In genomic region chr11:117136880-117137279, GRCm38 (mm10) we compare ENCODE assay signal across 13 mouse cellular contexts. TPM values are rescaled to one million over a fixed set of nuclear protein-coding genes. Genes with fewer than 3 reads are reported as not detected.
A peak's percentile ranks its signal among the peaks of the same experiment; 100 is the strongest.
DNase-seq lines count a peak whose midpoint lies in the region; ATAC-seq and TF ChIP-seq lines count a peak whose summit lies in the region.
"Had no signal": no experiment of that assay in that cellular context is flagged by ENCODE, and none has a peak within 500 bp of the region (broad histone marks: within the 10 kb centered on the region; RNA-seq: fewer than 3 reads in every experiment).

No protein-coding gene starts in this region.

- peak overlapping the region; percentile 95 for H3K27ac ChIP-seq in layer of hippocampus, adult 2 months
- peak overlapping the region; percentile 20; the same call in 1 of the 2 replicates for H3K27ac ChIP-seq in cortical plate, adult 2 months (ENCODE audit: insufficient read depth, low read length)
- H3K27ac ChIP-seq in olfactory bulb, adult 2 months (ENCODE audit: insufficient read depth, low read depth, low read length): peak overlapping the region; percentile 95
- H3K27ac ChIP-seq: hindbrain, embryonic 14.5 days; macrophage had no signal

- no peak for TF ChIP-seq POLR2A in cortical plate, adult 2 months (IDR thresholded peaks at IDR 0.05; ENCODE audit: extremely low read depth, insufficient read depth, low read length)
- no peak for TF ChIP-seq POLR2A in olfactory bulb, adult 2 months (IDR thresholded peaks at IDR 0.05; ENCODE audit: insufficient read depth, low read depth, low read length)

- H3K4me3 ChIP-seq in layer of hippocampus, adult 2 months: no peak overlapping the region
- H3K4me3 ChIP-seq in cortical plate, adult 2 months (ENCODE audit: insufficient read depth, low read length): no peak overlapping the region
- H3K4me3 ChIP-seq in olfactory bulb, adult 2 months (ENCODE audit: insufficient read depth, low read depth, low read length): peak overlapping the region; percentile 31

- peak; percentile 44 for DNase-seq in cerebellum, adult 9-10 months
- no peak for DNase-seq in cerebellum, postnatal 14 days
- DNase-seq in layer of hippocampus, adult 2 months (ENCODE audit: low spot score in 2 of 2): no peak
- no peak for DNase-seq in layer of hippocampus, postnatal 25 days (ENCODE audit: extremely low spot score in 1 of 2, low spot score in 1 of 2)
- no peak for DNase-seq in cerebellum, postnatal 36 days
- DNase-seq: B cell, adult 2 months; kidney, postnatal 36 days; thymus, adult 18-20 months had no signal

- ATAC-seq in cerebellum, adult (ENCODE audit: insufficient number of reproducible peaks, low FRiP score, low TSS enrichment): no peak

- 43% methylated on average over 14 of the region's 14 CpGs for WGBS in olfactory bulb, adult 2 months

- no peak for TF ChIP-seq CTCF in layer of hippocampus, adult 2 months (conservative IDR thresholded peaks at IDR 0.05)
- TF ChIP-seq CTCF in cortical plate, adult 2 months (IDR thresholded peaks at IDR 0.05; ENCODE audit: extremely low read depth, insufficient read depth, low read length): no peak
- no peak for TF ChIP-seq CTCF in olfactory bulb, adult 2 months (IDR thresholded peaks at IDR 0.05; ENCODE audit: insufficient read depth, low read depth, low read length)

- H3K4me1 ChIP-seq in cortical plate, adult 2 months (ENCODE audit: control insufficient read depth, insufficient read depth, low read length): peaks cover 21% of the 10 kb centered on the region
- H3K4me1 ChIP-seq in olfactory bulb, adult 2 months (ENCODE audit: control insufficient read depth, insufficient read depth, low read length): peaks cover 77% of the 10 kb centered on the region

RNA-seq across cellular contexts. Expression of gene Sec14l1, which starts 21.9 kb away (rescaled TPM):
- 100 to 1,000 TPM; 226 to 239 TPM for total RNA-seq in layer of hippocampus, adult 2 months (2021)
- 100 to 1,000 TPM; 216 to 234 TPM for total RNA-seq in layer of hippocampus, postnatal 25 days (2021)
- 190 and 191 TPM in 2 replicates for polyA plus RNA-seq in cortical plate, adult 2 months (2012; rRNA removed)
- not detected in 2 replicates for polyA plus RNA-seq in olfactory bulb, adult 2 months (2012; ENCODE audit: insufficient read depth, insufficient read length, low replicate concordance, missing spikeins)

Comparison
In these comparisons a context has a peak if more than half of its experiments do, and no peak if none do; other contexts are left out.
1. H3K27ac ChIP-seq: peak in every context shown above with its lines; median percentile 95 in layer of hippocampus, adult 2 months; 95 in olfactory bulb, adult 2 months; 20 in cortical plate, adult 2 months.